Mouse (Mus musculus): ENCODE results near the gene Csde1. TPM values are rescaled to one million over a fixed set of nuclear protein-coding genes. Genes with fewer than 3 reads are reported as not detected.

Csde1 gene
- polyA plus RNA-seq, 1 experiment from 2014 or later = 411 TPM

DNA sequence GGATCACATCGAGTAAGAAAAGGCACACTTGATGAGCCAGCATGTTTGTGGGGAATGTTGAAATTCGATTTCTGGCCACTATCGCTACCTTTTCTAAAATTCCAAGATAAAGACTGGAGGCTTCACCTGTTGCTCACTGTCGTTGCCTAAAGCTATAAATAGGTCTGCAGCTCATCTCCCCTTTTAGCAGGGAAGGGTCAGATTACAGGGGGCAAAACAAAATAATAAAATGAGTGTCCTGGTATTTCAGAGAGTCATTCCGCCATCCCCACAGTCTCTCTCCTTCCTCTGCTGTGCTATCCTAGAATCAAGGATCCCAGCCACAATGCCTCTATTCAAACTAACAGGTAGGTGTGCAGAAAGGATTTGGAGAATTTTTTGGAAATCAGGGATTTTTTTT is 53.5 kb downstream of the Csde1 start, which contains the start of gene Ampd1:
TSS of gene Ampd1 (plus strand) at position 244 of the 400 bp plus-strand sequence.
- WGBS = 61% methylated on average over 5 of the region's 5 CpGs
- Histone ChIP-seq H3K27me3 (no peaks in the 10 kb centered on the region), H3K36me3 (peaks cover 7% of the 10 kb centered on the region), H3K4me2 (replicated peaks) (no peak within 1 kb of the TSS), H3K4me1 (no peaks in the 10 kb centered on the region), H3K9me3 (no peaks in the 10 kb centered on the region), H3K4me3 (no peak within 1 kb of the TSS), H3K9ac (no peak within 1 kb of the TSS), H3K27ac (no peak within 1 kb of the TSS)
- ATAC-seq (ENCODE audit: low FRiP score, low read depth) = no peak

DNA sequence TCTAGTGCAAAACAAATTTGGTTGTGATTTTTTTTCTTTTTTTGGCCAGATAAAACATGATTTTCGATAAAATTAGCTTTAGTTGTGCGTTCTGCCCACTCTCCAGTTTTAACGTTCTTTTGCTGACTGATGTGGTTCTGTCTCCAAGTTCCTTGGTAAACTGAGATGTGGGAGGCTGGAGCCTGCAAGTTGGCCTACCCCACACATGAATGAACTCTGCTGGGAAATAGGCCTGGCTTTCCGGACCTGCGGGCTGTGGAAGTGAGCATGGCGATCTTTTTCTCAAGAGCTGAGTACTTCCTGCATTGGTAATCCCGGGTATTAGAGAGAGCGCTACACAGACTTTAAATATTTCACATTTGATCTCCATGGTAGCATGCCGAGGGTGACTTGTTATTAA is 55.6 kb downstream of the Csde1 start:
- Histone ChIP-seq H3K9me3 (no peaks in the 10 kb centered on the region), H3K9ac (no peak overlapping the region), H3K27ac (no peak overlapping the region), H3K27me3 (no peaks in the 10 kb centered on the region), H3K4me3 (no peak overlapping the region), H3K4me2 (replicated peaks) (no peak overlapping the region), H3K36me3 (no peaks in the 10 kb centered on the region), H3K4me1 (no peaks in the 10 kb centered on the region)
- no peak for ATAC-seq (ENCODE audit: low FRiP score, low read depth)
- 83% methylated on average over 9 of the region's 9 CpGs for WGBS

GRCm38 (mm10) chr3:103076476-103076875 is 56.2 kb downstream of the Csde1 start:
- Histone ChIP-seq H3K27me3 (no peaks in the 10 kb centered on the region), H3K4me1 (no peaks in the 10 kb centered on the region), H3K36me3 (no peaks in the 10 kb centered on the region), H3K4me2 (replicated peaks) (no peak overlapping the region), H3K9me3 (no peaks in the 10 kb centered on the region), H3K9ac (no peak overlapping the region), H3K27ac (no peak overlapping the region), H3K4me3 (no peak overlapping the region)
- 88% methylated on average over 9 of the region's 9 CpGs for WGBS
- ATAC-seq (ENCODE audit: low FRiP score, low read depth) = no peak

DNA sequence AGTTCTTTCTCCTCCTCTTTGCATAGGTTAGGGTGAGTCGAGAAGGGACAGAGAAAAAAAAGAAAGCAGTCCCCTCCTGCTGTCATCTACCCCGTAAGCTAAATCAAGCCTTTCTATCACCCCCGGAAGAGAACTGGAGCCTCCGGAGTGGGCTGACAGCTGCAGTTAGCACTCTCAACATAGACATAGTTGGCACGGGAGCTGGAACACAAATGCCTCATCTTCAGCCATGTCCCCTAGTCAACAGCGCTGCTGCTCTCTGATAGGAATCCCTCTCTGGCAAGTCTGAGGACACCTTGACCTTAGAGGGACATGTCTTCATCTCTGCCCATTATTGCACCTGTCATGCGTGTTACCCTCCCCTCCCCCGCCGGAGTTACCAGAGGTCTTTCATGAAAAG is 59.1 kb downstream of the Csde1 start:
- Histone ChIP-seq H3K9me3 (no peaks in the 10 kb centered on the region), H3K9ac (no peak overlapping the region), H3K4me1 (no peaks in the 10 kb centered on the region), H3K4me2 (replicated peaks) (no peak overlapping the region), H3K27ac (no peak overlapping the region), H3K27me3 (no peaks in the 10 kb centered on the region), H3K36me3 (no peaks in the 10 kb centered on the region), H3K4me3 (no peak overlapping the region)
- no peak for ATAC-seq (ENCODE audit: low FRiP score, low read depth)
- 84% methylated on average over 9 of the region's 9 CpGs for WGBS

GRCm38 (mm10) chr3:103081051-103081450 is 60.8 kb downstream of the Csde1 start:
- Histone ChIP-seq H3K9me3 (no peaks in the 10 kb centered on the region), H3K27ac (no peak overlapping the region), H3K9ac (no peak overlapping the region), H3K4me2 (replicated peaks) (no peak overlapping the region), H3K27me3 (no peaks in the 10 kb centered on the region), H3K4me1 (no peaks in the 10 kb centered on the region), H3K36me3 (no peaks in the 10 kb centered on the region), H3K4me3 (no peak overlapping the region)
- no peak for ATAC-seq (ENCODE audit: low FRiP score, low read depth)
- 75% methylated on average over 11 of the region's 11 CpGs for WGBS

- no peaks in the 10 kb centered on the region for H3K27me3 ChIP-seq
- H3K4me3 ChIP-seq = no peak overlapping the region
- H3K4me1 ChIP-seq = no peaks in the 10 kb centered on the region
- no peaks in the 10 kb centered on the region for H3K9me3 ChIP-seq
- H3K9ac ChIP-seq = no peak overlapping the region
- no peak overlapping the region for H3K27ac ChIP-seq
- H3K4me2 ChIP-seq (replicated peaks) = no peak overlapping the region
- 84% methylated on average over 17 of the region's 17 CpGs for WGBS
- no peaks in the 10 kb centered on the region for H3K36me3 ChIP-seq
- no peak for ATAC-seq (ENCODE audit: low FRiP score, low read depth)
Measured at GRCm38 (mm10) chr3:103081861-103082453, 61.7 kb downstream of the Csde1 start.

DNA sequence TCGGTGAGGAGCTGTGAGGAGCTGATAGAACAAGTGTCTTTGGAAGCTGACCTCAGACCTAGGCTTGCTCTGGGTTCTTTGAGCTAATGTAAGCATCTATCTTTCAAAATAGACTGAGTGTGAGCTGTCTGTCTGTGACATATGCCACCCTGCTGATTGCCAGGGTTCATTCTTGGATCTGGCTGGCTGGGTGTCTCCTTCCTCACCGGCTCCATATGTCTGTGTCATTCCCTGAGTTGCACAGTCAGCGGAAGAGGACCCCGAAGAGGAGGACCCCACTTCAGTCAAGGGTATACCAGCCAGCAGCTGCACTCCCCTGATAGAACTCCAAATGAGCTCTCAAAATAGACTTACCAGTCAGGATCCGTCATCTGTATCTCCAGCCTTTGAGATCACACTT is 62.5 kb downstream of the Csde1 start:
- no peak for ATAC-seq (ENCODE audit: low FRiP score, low read depth)
- H3K4me1 ChIP-seq = no peaks in the 10 kb centered on the region
- 88% methylated on average over 5 of the region's 5 CpGs for WGBS
- no peak overlapping the region for H3K4me3 ChIP-seq
- no peak overlapping the region for H3K4me2 ChIP-seq (replicated peaks)
- no peak overlapping the region for H3K27ac ChIP-seq
- no peaks in the 10 kb centered on the region for H3K9me3 ChIP-seq
- H3K9ac ChIP-seq = no peak overlapping the region
- H3K36me3 ChIP-seq = no peaks in the 10 kb centered on the region
- H3K27me3 ChIP-seq = no peaks in the 10 kb centered on the region

GRCm38 (mm10) chr3:103085986-103086385 is 65.8 kb downstream of the Csde1 start:
- no peak for ATAC-seq (ENCODE audit: low FRiP score, low read depth)
- no peaks in the 10 kb centered on the region for H3K9me3 ChIP-seq
- H3K27ac ChIP-seq = no peak overlapping the region
- H3K36me3 ChIP-seq = no peaks in the 10 kb centered on the region
- H3K9ac ChIP-seq = no peak overlapping the region
- H3K27me3 ChIP-seq = no peaks in the 10 kb centered on the region
- 78% methylated on average over 3 of the region's 3 CpGs for WGBS
- H3K4me2 ChIP-seq (replicated peaks) = no peak overlapping the region
- H3K4me1 ChIP-seq = no peaks in the 10 kb centered on the region
- H3K4me3 ChIP-seq = no peak overlapping the region

DNA sequence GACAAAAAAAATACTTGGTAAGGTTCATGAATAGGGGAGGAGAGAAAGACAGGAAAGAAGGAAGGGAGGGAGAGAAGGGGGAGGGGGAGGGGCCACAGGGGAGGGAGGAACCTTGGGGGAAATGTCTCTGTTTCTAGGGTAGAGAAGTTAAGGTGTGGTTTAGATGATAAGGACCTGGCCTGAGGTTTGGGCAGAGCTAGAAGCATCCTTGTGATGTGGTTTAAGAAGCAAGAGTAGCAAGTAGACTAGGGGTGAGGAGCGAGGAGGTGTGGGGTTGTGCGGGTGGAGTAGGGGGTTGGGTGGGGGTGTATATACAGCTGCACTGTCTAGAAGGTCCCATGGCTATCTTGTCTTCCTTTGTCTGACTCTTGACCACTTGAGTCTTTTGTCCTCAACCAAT is 71.5 kb downstream of the Csde1 start:
- WGBS = 94% methylated on average over 2 of the region's 2 CpGs

GRCm38 (mm10) chr3:103098662-103099061 is 78.4 kb downstream of the Csde1 start:
- ATAC-seq (ENCODE audit: low FRiP score, low read depth) = no peak
- Histone ChIP-seq H3K4me1 (0 out of 2 replicates have a peak, but pooled peaks cover 12% of the 10 kb centered on the region), H3K4me3 (no peak overlapping the region)

More for the DNA sequence above, 71.5 kb downstream of the Csde1 start:
- Histone ChIP-seq H3K27me3 (no peaks in the 10 kb centered on the region), H3K36me3 (no peaks in the 10 kb centered on the region), H3K9me3 (no peaks in the 10 kb centered on the region), H3K9ac (no peak overlapping the region), H3K4me1 (no peaks in the 10 kb centered on the region), H3K4me2 (replicated peaks) (no peak overlapping the region), H3K27ac (no peak overlapping the region), H3K4me3 (no peak overlapping the region)
- no peak for ATAC-seq (ENCODE audit: low FRiP score, low read depth)

DNA sequence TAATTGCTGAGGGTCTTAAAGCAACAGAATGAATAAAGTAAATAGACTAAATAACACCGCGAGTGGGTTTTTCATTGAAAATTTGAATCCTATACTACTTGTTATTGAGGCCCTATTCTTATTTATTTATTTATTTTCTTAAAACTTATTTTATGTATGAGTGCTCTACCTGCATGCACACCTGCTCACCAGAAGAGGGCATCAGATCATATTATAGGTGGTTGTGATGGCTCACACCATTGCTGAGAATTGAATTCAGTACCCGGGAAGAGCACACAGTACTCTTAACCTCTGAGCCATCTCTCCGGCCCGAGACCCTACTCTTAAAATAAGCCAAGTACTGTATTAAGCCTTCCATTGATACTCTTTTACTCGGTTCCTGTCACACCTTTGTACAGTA is 79.4 kb downstream of the Csde1 start:
- Histone ChIP-seq H3K4me3 (no peak overlapping the region), H3K4me1 (0 out of 2 replicates have a peak, but pooled peaks cover 13% of the 10 kb centered on the region), H3K27ac (no peak overlapping the region), H3K9ac (no peak overlapping the region), H3K4me2 (replicated peaks) (no peak overlapping the region), H3K27me3 (no peaks in the 10 kb centered on the region), H3K36me3 (no peaks in the 10 kb centered on the region), H3K9me3 (no peaks in the 10 kb centered on the region)
- WGBS = 87% methylated on average over 6 of the region's 6 CpGs
- no peak for ATAC-seq (ENCODE audit: low FRiP score, low read depth)

More at GRCm38 (mm10) chr3:103098662-103099061, 78.4 kb downstream of the Csde1 start:
- Histone ChIP-seq H3K36me3 (no peaks in the 10 kb centered on the region), H3K4me2 (replicated peaks) (no peak overlapping the region), H3K9me3 (no peaks in the 10 kb centered on the region), H3K9ac (no peak overlapping the region), H3K27ac (no peak overlapping the region), H3K27me3 (no peaks in the 10 kb centered on the region)
- WGBS = 80% methylated on average over 23 of the region's 23 CpGs

GRCm38 (mm10) chr3:103100735-103101134 is 80.5 kb downstream of the Csde1 start:
- Histone ChIP-seq H3K27me3 (no peaks in the 10 kb centered on the region), H3K4me3 (no peak overlapping the region), H3K36me3 (no peaks in the 10 kb centered on the region), H3K4me1 (0 out of 2 replicates have a peak, but pooled peaks cover 13% of the 10 kb centered on the region), H3K9me3 (no peaks in the 10 kb centered on the region), H3K4me2 (replicated peaks) (no peak overlapping the region), H3K27ac (no peak overlapping the region), H3K9ac (no peak overlapping the region)
- whole genome bisulfite sequencing = 52% methylated on average over 2 of the region's 2 CpGs
- ATAC-seq (ENCODE audit: low FRiP score, low read depth) = no peak

DNA sequence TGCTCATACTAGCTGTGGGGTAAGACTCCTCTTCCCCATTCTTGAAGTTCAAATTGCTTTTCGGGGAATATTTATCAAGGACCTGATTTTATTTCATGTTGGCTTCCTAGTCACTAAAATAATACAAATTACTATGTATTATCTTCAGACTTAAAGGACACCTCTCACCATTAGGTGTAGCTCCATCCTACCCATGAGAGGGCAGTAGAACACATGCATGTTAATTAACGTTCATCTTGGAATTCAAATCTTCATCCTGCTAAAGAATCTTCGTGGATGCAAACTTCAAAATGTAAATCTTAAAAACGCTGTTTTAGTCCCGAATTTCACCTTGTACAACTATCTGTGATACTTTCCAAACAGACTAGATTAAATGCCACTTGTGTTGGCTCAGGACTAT is 81.0 kb downstream of the Csde1 start:
- ATAC-seq (ENCODE audit: low FRiP score, low read depth) = no peak
- no peaks in the 10 kb centered on the region for H3K9me3 ChIP-seq
- H3K27ac ChIP-seq = no peak overlapping the region
- H3K27me3 ChIP-seq = no peaks in the 10 kb centered on the region
- no peak overlapping the region for H3K4me2 ChIP-seq (replicated peaks)
- H3K9ac ChIP-seq = no peak overlapping the region
- 61% methylated on average over 5 of the region's 5 CpGs for WGBS
- H3K4me1 ChIP-seq = 0 out of 2 replicates have a peak, but pooled peaks cover 13% of the 10 kb centered on the region
- no peak overlapping the region for H3K4me3 ChIP-seq
- H3K36me3 ChIP-seq = no peaks in the 10 kb centered on the region

All from limb, embryonic 13.5 days (tissue).